Mouse (Mus musculus) G1E (cell line): Measurements from ENCODE around the gene Ap1g1. TPM values are rescaled to one million over a fixed set of nuclear protein-coding genes. Genes with fewer than 3 reads are reported as not detected.
"Not testable (repeated sequence)": the region's sequence is repeated elsewhere in the genome, so short reads cannot be mapped to it uniquely, and the experiment has no call there.

Experiments
- ATAC-seq: 2 replicates; pipeline ENCODE4 v1.8.0; 2016; ENCODE audit warnings: mild to moderate bottlenecking; ENCODE audit not compliant: insufficient number of reproducible peaks, poor library complexity, low FRiP score, severe bottlenecking; ENCODE audit errors: extremely low read depth
- DNase-seq: peaks from one replicate; pipeline ENCODE4 v3.0.0; 2012; ENCODE audit warnings: low spot score
- H3K27me3 ChIP-seq: 2 replicates; pipeline ENCODE4 v1.6.1; 2012; ENCODE audit warnings: mild to moderate bottlenecking, low read length, inconsistent platforms; ENCODE audit not compliant: insufficient read depth
- H3K36me3 ChIP-seq: replicated peaks from 2 replicates; pipeline ENCODE3; 2012; ENCODE audit warnings: mild to moderate bottlenecking, inconsistent platforms
- H3K4me1 ChIP-seq: 2 replicates; pipeline ENCODE4 v1.6.1; 2012; ENCODE audit warnings: low read depth, low read length, inconsistent platforms, mixed read lengths; ENCODE audit not compliant: insufficient read depth
- H3K4me3 ChIP-seq: 2 replicates; pipeline ENCODE4 v1.5.1; 2012; ENCODE audit warnings: low read depth, mild to moderate bottlenecking, inconsistent platforms, low read length, moderate library complexity, mixed read lengths
- H3K9me3 ChIP-seq: replicated peaks from 2 replicates; pipeline ENCODE4 v1.6.1; 2012; ENCODE audit warnings: inconsistent platforms
- CTCF ChIP-seq: IDR thresholded peaks from 2 replicates; pipeline ENCODE4 v1.5.1; 2012; ENCODE audit warnings: low read depth, low read length, inconsistent platforms, mixed read lengths
- GATA1 ChIP-seq: IDR thresholded peaks from 2 replicates; pipeline ENCODE4 v1.6.1; 2012; ENCODE audit warnings: borderline replicate concordance, low read length, inconsistent platforms, mixed read lengths
- GATA2 ChIP-seq: IDR thresholded peaks from 2 replicates; pipeline ENCODE4 v1.6.1; 2012; ENCODE audit warnings: low read depth, low read length, inconsistent platforms, borderline replicate concordance
- POLR2AphosphoS5 ChIP-seq: IDR thresholded peaks from 2 replicates; pipeline ENCODE4 v1.6.1; 2012; ENCODE audit warnings: low read depth, low read length, inconsistent platforms; ENCODE audit not compliant: insufficient replicate concordance
- TAL1 ChIP-seq: conservative IDR thresholded peaks from 2 replicates; pipeline ENCODE4 v1.6.1; 2012; ENCODE audit warnings: low read depth, low read length, inconsistent platforms, mixed read lengths
- polyA plus RNA-seq: library from polyadenylated mRNA; stranded (reverse); fragments of >175 nt; gene quantifications from 2 replicates; pipeline ENCODE4 v1.2.3, GENCODE M21; 2012
- total RNA-seq, 2 experiments: library from RNA; stranded (forward) in 1 of 2; stranded (reverse) in 1 of 2; fragments of 200-1000 nt in 1 of 2; fragments of >200 nt in 1 of 2; fragmentation: Nextera tagmentation in 1 of 2; gene quantifications; 2 replicates each; pipeline ENCODE4 v1.2.3; 2014 to 2017

Ap1g1 gene
- total and polyA plus RNA-seq, 3 experiments = 73.7 to 114 (median 87.5) TPM

- TF ChIP-seq GATA1 = no peak
- Histone ChIP-seq H3K4me1 (peaks cover 8% of the 10 kb centered on the region), H3K9me3 (no peaks in the 10 kb centered on the region), H3K27me3 (peaks cover 15% of the 10 kb centered on the region), H3K4me3 (no peak overlapping the region), H3K36me3 (no peaks in the 10 kb centered on the region)
- ATAC-seq (no peak), DNase-seq (no peak)
Measured at GRCm38 (mm10) chr8:109747468-109748199, 30.7 kb upstream of the Ap1g1 start.

- ATAC-seq (no peak), DNase-seq (no peak)
- peaks cover 18% of the 10 kb centered on the region for H3K27me3 ChIP-seq
- no peak overlapping the region for H3K4me3 ChIP-seq
- TF ChIP-seq CTCF (no peak), GATA1 (no peak), TAL1 (no peak), POLR2AphosphoS5 (no peak), GATA2 (no peak)
- H3K9me3 ChIP-seq = no peaks in the 10 kb centered on the region
- no peaks in the 10 kb centered on the region for H3K36me3 ChIP-seq
- peaks cover 8% of the 10 kb centered on the region for H3K4me1 ChIP-seq
Measured at GRCm38 (mm10) chr8:109750274-109750673, 28.1 kb upstream of the Ap1g1 start.

- TF ChIP-seq CTCF (no peak), TAL1 (no peak), POLR2AphosphoS5 (no peak), GATA2 (no peak), GATA1 (no peak)
- Histone ChIP-seq H3K27me3 (peaks cover 18% of the 10 kb centered on the region), H3K9me3 (no peaks in the 10 kb centered on the region), H3K36me3 (no peaks in the 10 kb centered on the region), H3K4me3 (no peak overlapping the region), H3K4me1 (peaks cover 10% of the 10 kb centered on the region)
- DNase-seq = peak; percentile 31
- peak; percentile 75 for ATAC-seq
Measured at GRCm38 (mm10) chr8:109750699-109751098, 27.7 kb upstream of the Ap1g1 start.

- TF ChIP-seq GATA2 = no peak
- no peak for TF ChIP-seq GATA1
- no peak for TF ChIP-seq TAL1
- TF ChIP-seq CTCF = no peak
- TF ChIP-seq POLR2AphosphoS5 = no peak
- H3K27me3 ChIP-seq = peaks cover 18% of the 10 kb centered on the region
- no peaks in the 10 kb centered on the region for H3K36me3 ChIP-seq
- ATAC-seq = no peak
- DNase-seq = no peak
- no peaks in the 10 kb centered on the region for H3K9me3 ChIP-seq
- H3K4me3 ChIP-seq = no peak overlapping the region
- H3K4me1 ChIP-seq = peaks cover 10% of the 10 kb centered on the region
Measured at GRCm38 (mm10) chr8:109751731-109752485, 26.4 kb upstream of the Ap1g1 start.

GRCm38 (mm10) chr8:109754696-109755095 lies 23.7 kb upstream of the Ap1g1 start:
- DNase-seq = no peak
- H3K4me3 ChIP-seq = no peak overlapping the region
- H3K27me3 ChIP-seq = peaks cover 15% of the 10 kb centered on the region
- TF ChIP-seq POLR2AphosphoS5 = no peak
- no peak for TF ChIP-seq TAL1
- TF ChIP-seq GATA2 = no peak
- TF ChIP-seq GATA1 = no peak
- TF ChIP-seq CTCF = no peak
- no peaks in the 10 kb centered on the region for H3K36me3 ChIP-seq
- peaks cover 10% of the 10 kb centered on the region for H3K4me1 ChIP-seq
- H3K9me3 ChIP-seq = no peaks in the 10 kb centered on the region
- ATAC-seq = no peak

GRCm38 (mm10) chr8:109755554-109755953 lies 22.8 kb upstream of the Ap1g1 start:
- not testable (repeated sequence) for H3K4me1 ChIP-seq, H3K36me3 ChIP-seq, H3K4me3 ChIP-seq, H3K9me3 ChIP-seq, ATAC-seq, DNase-seq
- peaks cover 14% of the 10 kb centered on the region; the same call in 1 of the 2 replicates for H3K27me3 ChIP-seq

- Histone ChIP-seq H3K4me3 (no peak overlapping the region), H3K9me3 (no peaks in the 10 kb centered on the region), H3K4me1 (peaks cover 2% of the 10 kb centered on the region; the same call in 1 of the 2 replicates), H3K27me3 (peaks cover 13% of the 10 kb centered on the region; the same call in 1 of the 2 replicates), H3K36me3 (no peaks in the 10 kb centered on the region)
- DNase-seq (no peak), ATAC-seq (no peak)
- TF ChIP-seq TAL1 (no peak), GATA2 (no peak), CTCF (no peak), GATA1 (no peak), POLR2AphosphoS5 (no peak)
Measured at GRCm38 (mm10) chr8:109756849-109757248, 21.5 kb upstream of the Ap1g1 start.
